Mouse (Mus musculus) left cerebral cortex, adult 2 months (tissue): ENCODE results near the gene Rpl5. TPM values are rescaled to one million over a fixed set of nuclear protein-coding genes. Genes with fewer than 3 reads are reported as not detected.

ENCODE experiments used
- DNase-seq, 2 experiments: peaks; one replicate each; pipeline ENCODE4 v3.0.0; 2021 to 2022; ENCODE audit warnings: low spot score in 2 of 2, mixed read lengths in 1 of 2; ENCODE audit errors: extremely low spot score in 1 of 2
- H3K27ac ChIP-seq: fragments of 200-600 bp; 2 replicates; pipeline ENCODE4 v1.8.1; 2022
- H3K4me3 ChIP-seq: fragments of 200-600 bp; 2 replicates; pipeline ENCODE4 v1.8.1; 2022
- CTCF ChIP-seq: fragments of 200-600 bp; IDR thresholded peaks from 2 replicates; pipeline ENCODE4 v1.8.1; 2022; ENCODE audit warnings: antibody characterized with exemption, mild to moderate bottlenecking, moderate library complexity
- intact Hi-C: fragments of 180-260 bp; cut with DNase I; formaldehyde crosslinking; loops from one replicate; pipeline ENCODE4 v1.15.1; 2025
- total RNA-seq, 2 experiments: library from RNA; stranded (reverse); gene quantifications; 2 replicates each; pipeline ENCODE4 v1.2.3; 2021

Rpl5 gene
- total RNA-seq, 2 experiments from 2014 or later: 53.8 to 61.6 TPM

DNA sequence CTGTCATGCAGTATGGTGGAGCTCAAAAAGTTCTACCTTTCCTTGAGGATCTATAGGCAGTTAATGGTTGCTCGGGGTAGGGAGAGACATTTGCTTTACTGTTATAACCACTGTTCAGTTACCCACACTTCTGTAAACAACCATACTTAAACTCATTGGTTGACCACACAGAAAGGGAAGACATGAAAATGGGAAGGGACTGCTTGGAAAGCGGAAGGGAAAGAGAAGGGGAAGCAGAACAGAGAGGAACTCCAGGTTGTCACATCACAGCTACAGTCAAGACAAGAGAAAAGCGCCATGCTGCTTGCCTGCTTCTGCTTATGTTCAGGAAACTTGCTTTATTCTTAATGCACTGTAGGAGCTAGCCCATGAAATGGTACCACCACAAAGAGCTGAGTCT lies 49.3 kb downstream of the Rpl5 start:
- intact Hi-C loops: no loop called here
- Histone ChIP-seq H3K27ac (no peak overlapping the region), H3K4me3 (no peak overlapping the region)
- TF ChIP-seq CTCF: no peak
- DNase-seq: no peak

DNA sequence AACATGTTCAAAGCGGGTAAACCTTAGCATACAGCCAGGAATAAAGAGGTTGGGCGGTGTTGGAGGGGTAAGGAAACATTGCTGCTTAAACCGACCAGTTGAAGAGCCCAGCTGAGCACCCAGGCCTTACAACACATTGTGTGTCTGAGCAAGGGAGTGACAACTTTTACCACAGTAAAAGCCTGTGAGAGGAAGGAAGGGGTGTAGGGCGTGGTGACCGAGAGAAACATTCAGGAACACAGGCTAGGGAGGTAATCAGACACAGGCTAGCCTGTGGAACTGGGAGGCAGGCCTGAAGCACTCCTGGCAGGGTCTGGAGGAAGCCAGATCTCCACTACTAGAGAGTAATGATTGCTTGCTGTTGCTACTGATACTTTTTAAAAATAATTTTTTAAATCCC lies 50.3 kb downstream of the Rpl5 start:
- TF ChIP-seq CTCF: no peak
- DNase-seq: no peak
- no peak overlapping the region for H3K4me3 ChIP-seq
- H3K27ac ChIP-seq: no peak overlapping the region
- intact Hi-C loops: no loop called here

Other genes with a start within 250 kb of the Rpl5 start
- gene Gfi1, start 174.5 kb upstream of the Rpl5 start, total RNA-seq: not detected
- not detected for gene Ube2d2b, start 70.4 kb upstream of the Rpl5 start, total RNA-seq
- 10 to 100 TPM; 85.7 to 88.7 TPM for gene Evi5, start 25.4 kb upstream of the Rpl5 start, total RNA-seq
- 10 to 100 TPM; 27.1 to 31.7 TPM for gene Fam69a, start 86.6 kb downstream of the Rpl5 start, total RNA-seq
- 10 to 100 TPM; 63.9 to 68.0 TPM for gene Mtf2, start 165.2 kb downstream of the Rpl5 start, total RNA-seq
- 10 to 100 TPM; 25.6 TPM for gene Tmed5, start 232.1 kb downstream of the Rpl5 start, total RNA-seq
- 1 to 10 TPM in 1 of 2 experiments, under 1 TPM in 1; 0.91 to 1.2 TPM for gene Ccdc18, start 232.4 kb downstream of the Rpl5 start, total RNA-seq